Mouse (Mus musculus) gastrocnemius, postnatal 10 days (tissue): ENCODE data around the gene BC049352. TPM values are rescaled to one million over a fixed set of nuclear protein-coding genes. Genes with fewer than 3 reads are reported as not detected.

ENCODE experiments used
- DNase-seq: peaks from one replicate; pipeline ENCODE4 v3.0.0; 2021; ENCODE audit warnings: mixed read lengths
- total RNA-seq, 2 experiments: library from RNA; stranded (reverse); gene quantifications; 2 replicates each; pipeline ENCODE4 v1.2.3; 2021

The BC049352 gene
- total RNA-seq, 2 experiments from 2014 or later, result not detected

DNA sequence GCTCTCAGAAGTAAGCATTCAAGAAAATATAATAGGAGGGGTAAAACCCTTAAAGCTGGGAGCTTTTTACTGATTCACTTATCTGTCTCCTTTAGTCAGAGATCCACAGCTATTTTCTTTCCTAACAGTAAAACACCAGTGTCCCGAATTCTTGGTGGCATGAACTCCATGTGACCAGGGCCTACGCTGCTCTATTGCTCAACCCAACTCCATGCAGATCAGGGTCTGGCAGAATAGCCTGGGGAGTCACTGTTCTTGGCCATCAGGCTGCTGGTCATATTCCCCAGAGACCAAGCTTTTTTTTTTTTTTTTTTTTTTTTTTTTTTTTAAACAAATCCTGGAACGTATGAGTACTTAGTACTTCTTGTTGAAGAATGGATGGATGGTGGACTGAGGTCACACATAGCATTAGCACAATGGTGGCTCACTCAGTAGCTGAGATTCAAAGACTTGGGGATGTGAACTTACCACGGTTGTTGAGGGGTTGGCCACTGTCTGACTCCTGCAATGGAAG lies 7.9 kb downstream of the BC049352 start:
- no peak for DNase-seq

DNA sequence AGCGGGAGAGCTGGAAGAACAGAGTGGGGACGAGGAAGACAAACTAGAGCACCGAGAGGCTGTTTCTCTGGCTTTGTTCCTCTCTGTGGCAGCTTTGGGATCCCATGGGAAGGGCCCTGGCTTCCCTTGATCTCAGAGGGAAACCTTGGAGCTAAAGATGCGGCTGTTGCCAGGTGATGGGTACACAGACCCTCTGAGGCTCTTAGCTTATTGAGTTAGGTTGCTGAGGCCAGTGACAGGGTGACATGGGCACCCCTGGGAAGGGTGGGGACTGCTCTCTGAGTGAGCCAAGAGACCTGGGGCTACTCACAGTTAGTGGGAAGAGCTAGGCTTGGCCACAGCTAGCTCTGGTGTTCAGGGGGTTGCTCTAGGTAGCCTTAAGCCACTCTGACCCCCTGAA lies 13.7 kb downstream of the BC049352 start:
- no peak for DNase-seq

DNA sequence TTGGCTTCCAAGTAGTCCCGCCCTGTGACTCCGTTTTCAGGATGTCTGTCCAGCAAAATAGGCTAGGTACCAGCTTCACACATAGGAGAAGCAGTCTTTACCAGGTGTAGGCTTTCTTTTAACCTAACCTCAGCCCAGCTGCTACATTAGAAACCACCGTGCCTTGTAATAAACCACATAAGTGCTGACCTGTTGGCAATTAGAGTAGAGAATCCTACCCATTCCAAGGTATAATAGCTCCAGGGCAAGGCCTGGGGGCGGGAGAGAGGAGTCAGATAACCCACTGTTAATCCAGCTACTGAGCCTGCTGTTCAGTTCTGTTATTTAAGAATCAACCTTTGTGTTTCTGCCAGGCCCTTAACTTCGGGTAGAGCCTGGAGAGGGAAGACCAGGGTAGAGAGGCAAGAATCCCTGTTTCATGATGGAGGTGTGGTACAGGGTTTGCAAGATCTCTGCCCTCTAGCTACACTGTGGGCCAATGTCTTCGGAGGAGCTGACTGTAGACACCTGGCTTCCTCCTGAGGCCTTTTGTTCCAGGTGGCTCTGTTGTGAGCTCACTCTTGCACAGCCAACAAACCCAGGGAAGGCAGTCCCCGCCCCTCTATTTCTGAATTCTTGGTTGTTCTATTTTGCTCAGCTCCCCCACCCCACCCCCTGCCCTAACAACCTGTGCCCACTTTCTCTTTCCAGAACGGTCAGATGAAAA lies 14.5 kb downstream of the BC049352 start:
- DNase-seq, result no peak

DNA sequence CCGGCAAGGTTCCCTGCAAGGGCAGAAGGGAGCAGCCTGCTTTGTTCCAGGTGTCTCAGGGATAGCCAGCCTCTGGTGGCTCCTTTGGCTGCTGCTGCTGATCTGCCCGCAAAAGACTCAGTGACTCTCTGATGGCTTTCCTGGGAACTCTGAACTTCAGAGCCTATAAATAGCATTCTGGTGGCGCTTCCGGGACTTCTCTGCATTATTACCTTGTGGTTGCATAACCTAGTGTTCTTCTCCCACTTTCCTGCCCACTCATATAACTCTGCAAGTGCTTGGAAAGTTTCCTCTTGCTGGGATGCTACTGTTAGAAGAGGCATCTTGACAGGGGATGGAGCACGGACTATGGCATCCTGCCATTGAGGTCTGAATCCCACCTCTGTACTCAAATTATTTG lies 15.7 kb downstream of the BC049352 start:
- no peak for DNase-seq

GRCm38 (mm10) chr9:45201319-45201947 lies 19.6 kb downstream of the BC049352 start:
- DNase-seq, result no peak

DNA sequence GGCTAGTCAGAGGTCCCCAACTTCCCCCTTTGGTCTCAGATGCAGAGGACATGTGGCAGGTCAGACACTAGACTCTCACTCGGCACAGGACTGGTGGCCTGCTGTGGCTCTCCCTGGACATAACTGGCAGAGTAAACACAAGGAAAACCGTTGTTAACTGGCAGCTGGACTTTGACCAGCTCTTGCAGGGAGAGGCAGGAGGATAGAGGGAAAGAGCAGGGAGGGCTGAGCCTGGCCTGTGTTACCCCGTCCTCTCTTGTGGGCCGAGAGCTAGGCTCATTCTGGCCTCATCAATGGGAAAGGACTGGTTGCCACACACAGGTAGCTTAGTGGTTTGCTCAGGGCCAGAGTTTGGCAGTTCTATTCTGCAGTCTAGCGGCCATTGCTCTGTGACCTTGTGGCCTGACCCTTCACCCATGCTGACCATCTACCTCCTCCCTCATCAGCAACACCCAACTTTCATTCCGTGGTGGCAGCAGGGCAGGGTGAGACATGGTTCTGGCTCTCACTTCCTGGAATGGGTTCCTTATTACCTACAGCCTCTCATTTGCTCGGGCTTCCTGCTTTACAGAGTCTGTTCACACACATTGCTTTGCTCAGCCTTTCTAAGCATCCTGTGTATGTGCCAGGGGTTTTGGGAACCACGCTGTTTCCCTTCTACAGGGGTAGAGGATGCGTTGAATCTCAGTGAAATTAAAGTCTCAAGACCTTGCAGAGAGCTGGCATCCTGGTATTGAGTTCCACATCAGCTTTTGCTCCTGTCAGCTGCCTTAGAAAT lies 20.4 kb downstream of the BC049352 start:
- no peak for DNase-seq

GRCm38 (mm10) chr9:45203797-45204410 lies 22.1 kb downstream of the BC049352 start, which contains the start of gene Tmprss4:
Tmprss4 (minus strand) TSS chr9:45204092.
- DNase-seq, result no peak

DNA sequence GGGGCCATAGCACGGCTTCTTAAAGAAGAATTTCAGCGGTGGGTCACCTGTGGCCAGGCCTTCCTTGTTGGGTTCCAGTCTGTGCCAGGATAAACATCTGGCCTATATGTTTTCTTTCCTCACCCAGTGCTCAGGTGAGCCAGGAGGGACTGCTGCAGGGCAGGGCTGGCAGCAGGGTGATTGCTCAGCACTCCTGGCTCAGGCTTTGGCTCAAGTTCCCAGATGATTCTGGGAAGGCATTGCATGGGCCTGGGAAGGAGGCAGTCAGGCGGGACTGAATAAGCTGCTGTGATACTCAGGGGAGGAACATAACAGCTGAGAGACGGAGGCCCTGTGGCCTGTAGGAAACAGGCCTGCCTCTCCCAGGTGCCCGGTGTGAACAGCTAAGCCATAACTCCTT lies 23.3 kb downstream of the BC049352 start:
- no peak for DNase-seq

DNA sequence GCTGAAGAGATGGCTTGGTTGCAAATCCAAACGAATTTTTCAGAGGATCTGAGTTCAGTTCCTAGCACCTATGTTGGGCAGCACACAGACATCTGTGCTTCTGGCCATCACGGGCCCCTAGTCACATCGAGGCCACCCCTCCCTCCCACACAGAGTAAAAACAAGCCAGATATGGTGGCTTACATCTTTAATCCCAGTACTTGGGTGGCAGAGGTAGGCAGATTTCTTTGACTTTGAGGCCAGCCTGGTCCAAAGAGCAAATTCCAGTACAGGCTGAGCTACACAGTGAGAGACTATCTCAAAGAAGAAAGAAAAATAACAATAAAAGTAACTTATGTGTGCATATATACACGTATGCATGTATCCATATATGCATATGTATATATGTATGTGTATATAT lies 24.3 kb downstream of the BC049352 start:
- no peak for DNase-seq

- no peak for DNase-seq
Observed at GRCm38 (mm10) chr9:45207015-45207743, 25.4 kb downstream of the BC049352 start.

DNA sequence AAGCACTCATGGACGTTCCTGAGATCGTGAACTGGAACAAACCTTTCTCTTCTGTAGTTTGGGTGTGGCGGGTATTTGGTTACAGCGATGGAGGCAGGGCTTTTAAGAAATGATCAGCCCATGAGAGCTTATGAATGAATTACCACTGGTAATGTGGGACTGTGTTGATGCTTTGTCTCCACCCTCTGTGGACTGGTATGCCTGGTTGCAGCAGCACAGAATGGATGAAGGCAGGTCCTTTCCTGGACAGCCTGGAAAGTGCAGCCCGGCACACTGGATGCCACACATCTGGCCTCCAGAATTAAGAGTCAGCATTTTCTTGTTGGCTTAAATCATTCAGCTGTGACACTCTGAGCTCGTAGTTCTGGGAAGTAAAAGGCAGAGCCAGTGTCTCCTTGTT lies 30.2 kb downstream of the BC049352 start:
- DNase-seq, result no peak

DNA sequence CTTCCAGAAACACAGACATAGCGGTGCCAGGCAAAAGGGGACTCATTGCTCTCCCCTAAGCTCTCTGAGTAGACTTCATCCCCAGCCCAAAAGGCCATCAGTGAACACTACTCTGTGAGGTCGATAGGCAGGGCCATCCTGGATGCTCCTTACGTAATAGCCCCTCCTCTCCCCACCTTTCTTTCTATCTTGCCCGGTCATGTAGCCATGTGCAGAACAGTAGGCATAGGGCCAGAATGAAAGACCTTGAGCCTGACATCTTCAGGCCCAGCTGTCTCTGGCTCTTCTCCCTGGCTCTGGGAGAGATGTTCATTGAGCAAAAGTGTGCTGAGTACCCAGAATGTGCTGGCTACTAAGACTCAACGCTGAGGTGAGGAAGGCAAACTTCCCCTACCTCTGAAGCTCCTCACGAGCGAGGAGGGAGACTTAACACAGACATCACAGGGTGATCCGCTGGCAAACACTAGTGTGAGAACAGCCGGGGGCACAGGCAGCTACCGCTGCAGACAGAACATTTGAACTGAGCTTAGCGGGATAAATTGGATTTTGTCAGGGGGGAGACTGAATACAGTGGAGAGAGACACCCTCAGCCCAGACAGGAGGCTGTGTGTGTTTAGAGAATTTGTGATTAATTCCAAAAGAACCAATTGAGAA lies 33.8 kb downstream of the BC049352 start:
- DNase-seq, result no peak

- DNase-seq, result no peak
Observed at GRCm38 (mm10) chr9:45219644-45220043, 37.8 kb downstream of the BC049352 start.

DNA sequence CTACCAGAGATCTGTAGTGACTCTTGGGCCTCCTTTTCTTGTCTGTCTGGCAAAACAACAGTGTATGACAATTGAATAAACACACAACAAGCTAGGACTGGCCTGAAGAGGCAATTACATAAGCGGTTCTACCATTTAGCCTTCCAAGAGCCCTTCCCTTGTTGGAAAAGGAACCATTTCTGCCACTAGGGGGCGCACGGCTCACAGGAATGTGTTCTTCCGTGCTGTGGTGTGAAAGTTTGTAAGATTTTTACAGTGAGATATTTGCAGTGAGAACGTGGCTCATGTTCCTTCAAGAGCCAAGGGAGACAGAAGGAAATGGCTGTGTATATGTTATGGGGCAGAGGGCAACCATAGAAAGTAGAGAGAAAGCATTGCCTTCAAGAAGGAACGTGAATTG lies 39.8 kb downstream of the BC049352 start:
- peak; percentile 97 for DNase-seq

DNA sequence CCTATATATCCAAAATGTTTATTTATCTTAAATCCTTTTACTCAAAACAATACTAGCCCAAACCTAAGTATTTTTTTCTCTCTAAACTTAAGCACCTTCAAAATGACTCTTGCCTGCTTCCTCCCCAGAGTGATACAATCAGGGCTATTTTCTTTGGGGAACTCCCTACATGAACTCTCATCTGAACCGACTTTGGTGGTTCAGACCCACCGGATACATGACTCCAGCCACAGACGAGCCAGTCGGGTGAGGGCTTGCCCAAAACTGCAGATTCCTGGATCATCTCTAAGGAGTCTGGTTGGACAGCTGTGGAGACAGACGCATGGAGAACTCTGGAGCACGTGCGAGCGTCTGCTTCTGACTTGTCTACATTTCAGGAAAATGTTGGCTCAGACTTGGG lies 47.6 kb downstream of the BC049352 start:
- DNase-seq, result no peak

- DNase-seq, result no peak
Observed at GRCm38 (mm10) chr9:45235668-45236227, 53.9 kb downstream of the BC049352 start.

GRCm38 (mm10) chr9:45236744-45237143 lies 54.9 kb downstream of the BC049352 start:
- DNase-seq, result no peak

GRCm38 (mm10) chr9:45241397-45241796 lies 59.6 kb downstream of the BC049352 start:
- DNase-seq, result no peak

DNA sequence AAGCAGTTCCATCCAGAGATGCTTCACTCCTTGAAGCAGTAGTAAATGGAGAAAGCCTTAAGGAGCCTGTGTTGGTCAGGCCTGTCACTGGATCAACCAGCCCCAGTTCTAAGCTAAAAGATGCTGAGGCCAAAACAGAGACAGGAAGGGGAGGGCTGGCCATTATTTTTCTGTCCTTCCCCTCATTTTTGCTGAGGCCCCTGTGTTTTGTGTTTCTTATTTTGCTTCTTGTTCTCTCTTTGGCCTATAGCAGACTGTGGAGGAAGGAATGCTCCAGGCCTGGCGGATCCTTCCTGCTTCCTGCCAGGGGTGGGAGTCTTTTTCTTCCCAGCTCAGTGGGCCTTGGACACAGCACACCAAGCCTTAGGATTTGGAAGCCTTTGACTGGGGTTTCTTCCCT lies 63.6 kb downstream of the BC049352 start:
- no peak for DNase-seq

- no peak for DNase-seq
Observed at GRCm38 (mm10) chr9:45246060-45246459, 64.3 kb downstream of the BC049352 start.

- DNase-seq, result no peak
Observed at GRCm38 (mm10) chr9:45247536-45247935, 65.7 kb downstream of the BC049352 start.
